Mouse (Mus musculus): ENCODE measurements at regions not wholly inside any gene's neighbourhood (a gene's known extent, or its start where the extent isn't known, plus 50 kb on each side); places are given as distances from the start of the nearest gene placed in this dataset.

GRCm38 (mm10) chr9:116321908-116322307, 146.7 kb upstream of the Tgfbr2 start:
- Histone ChIP-seq H3K27ac (ENCODE audit: insufficient read depth, low read depth) (no peak overlapping the region), H3K4me1 (ENCODE audit: control insufficient read depth in 1 of 2, insufficient read depth in 2 of 2) (peaks cover 42 to 88% of the 10 kb centered on the region in 2 experiments), H3K4me2 (ENCODE audit: insufficient read depth, low read depth, poor library complexity, severe bottlenecking) (no peak overlapping the region), H3K36me3 (replicated peaks in 1 of 2; ENCODE audit: control insufficient read depth in 1 of 2, insufficient read depth in 1 of 2, low read length in 1 of 2) (no peaks in the 10 kb centered on the region), H3K79me2 (replicated peaks; ENCODE audit: control insufficient read depth, extremely low read depth, insufficient read depth, poor library complexity, severe bottlenecking) (no peaks in the 10 kb centered on the region), H3K9ac (ENCODE audit: insufficient read depth, low read depth) (no peak overlapping the region), H3K4me3 (replicated peaks in 1 of 3; ENCODE audit: low read depth in 2 of 3, low read length in 2 of 3, poor library complexity in 1 of 3) (no peak overlapping the region), H3K27me3 (replicated peaks) (no peaks in the 10 kb centered on the region), H3K9me3 (replicated peaks; ENCODE audit: low read length) (no peaks in the 10 kb centered on the region)
- in situ Hi-C loops (cut with MboI; ENCODE audit: low pct_ligation_motif_present, low pct_unique_long_range_greater_than_20kb, low sequenced_read_pairs) (loop anchor here (10.0 kb wide), 2 partner anchors 107 to 237 kb away; no protein-coding TSS in a partner anchor), dilution Hi-C loops (cut with MboI; ENCODE audit: extremely low pct_ligation_motif_present, extremely low pct_unique_long_range_greater_than_20kb, low sequenced_read_pairs) (no loop called here)
- DNase-seq (ENCODE audit: extremely low read depth), result no peak
- TF ChIP-seq EP300 (IDR thresholded peaks at IDR 0.05; ENCODE audit: low read length) (peak; percentile 15; the same call in 1 of the 2 replicates), BHLHE40 (IDR thresholded peaks at IDR 0.05; ENCODE audit: low read depth, low read length) (peak; percentile 58), IRF4 (IDR thresholded peaks at IDR 0.05; ENCODE audit: low read depth, low read length) (no peak)

- Histone ChIP-seq H3K4me1 (ENCODE audit: control insufficient read depth in 1 of 2, insufficient read depth in 2 of 2) (peaks cover 28 to 63% of the 10 kb centered on the region in 2 experiments), H3K27ac (ENCODE audit: insufficient read depth, low read depth) (peak overlapping the region; percentile 61)
- TF ChIP-seq CHD1 (IDR thresholded peaks at IDR 0.05; ENCODE audit: low read depth, low read length) (no peak), HCFC1 (IDR thresholded peaks at IDR 0.05; ENCODE audit: low read depth, low read length) (no peak; the same call in 1 of the 2 replicates), USF1 (IDR thresholded peaks at IDR 0.05; ENCODE audit: low read depth, low read length) (no peak), E2F4 (IDR thresholded peaks at IDR 0.05; ENCODE audit: insufficient replicate concordance, low read depth, low read length) (no peak), RAD21 (IDR thresholded peaks at IDR 0.05; ENCODE audit: low read depth, low read length) (peak; percentile 6), SIN3A (IDR thresholded peaks at IDR 0.05; ENCODE audit: low read length) (peak; percentile 76; the same call in 1 of the 2 replicates), MEF2A (IDR thresholded peaks at IDR 0.05; ENCODE audit: borderline replicate concordance, low read depth, low read length) (peak; percentile 70; the same call in 1 of the 2 replicates), TCF12 (IDR thresholded peaks at IDR 0.05; ENCODE audit: low read depth, low read length) (peak; percentile 97), POLR2AphosphoS2 (IDR thresholded peaks at IDR 0.05; ENCODE audit: low read depth, low read length) (no peak), MAFK (IDR thresholded peaks at IDR 0.05; ENCODE audit: insufficient replicate concordance, low read length) (peak; percentile 95), MXI1 (IDR thresholded peaks at IDR 0.05; ENCODE audit: low read depth, low read length) (peak; percentile 95), CTCF (conservative IDR thresholded peaks at IDR 0.05 in 1 of 2, IDR thresholded peaks at IDR 0.05 in 1 of 2; ENCODE audit: low read depth in 2 of 2, low read length in 2 of 2) (no peak), NRF1 (IDR thresholded peaks at IDR 0.05; ENCODE audit: low read depth, low read length) (no peak), BHLHE40 (IDR thresholded peaks at IDR 0.05; ENCODE audit: low read depth, low read length) (peak; percentile 76), MAX (IDR thresholded peaks at IDR 0.05; ENCODE audit: low read length) (peak; percentile 44; the same call in 1 of the 2 replicates), CHD2 (IDR thresholded peaks at IDR 0.05; ENCODE audit: low read length) (no peak), MAZ (IDR thresholded peaks at IDR 0.05; ENCODE audit: low read depth, low read length) (no peak), UBTF (IDR thresholded peaks at IDR 0.05; ENCODE audit: low read depth, low read length) (no peak), ZMIZ1 (IDR thresholded peaks at IDR 0.05; ENCODE audit: low read depth, low read length) (no peak), RCOR1 (conservative IDR thresholded peaks at IDR 0.05; ENCODE audit: low read depth, low read length) (0 out of 2 replicates have a peak, but pooled peaks have one; percentile 54), IRF4 (IDR thresholded peaks at IDR 0.05; ENCODE audit: low read depth, low read length) (peak; percentile 62; the same call in 1 of the 2 replicates), ZC3H11A (IDR thresholded peaks at IDR 0.05; ENCODE audit: low read depth, low read length) (no peak), MYC (IDR thresholded peaks at IDR 0.05; ENCODE audit: low read depth, low read length) (peak; percentile 47; the same call in 1 of the 2 replicates), ZNF384 (IDR thresholded peaks at IDR 0.05; ENCODE audit: low read depth, low read length) (no peak), GABPA (IDR thresholded peaks at IDR 0.05; ENCODE audit: insufficient replicate concordance, low read depth, low read length) (no peak), ELF1 (IDR thresholded peaks at IDR 0.05; ENCODE audit: low read depth, low read length) (peak; percentile 56; the same call in 1 of the 2 replicates), ZKSCAN1 (IDR thresholded peaks at IDR 0.05; ENCODE audit: borderline replicate concordance, low read depth, low read length) (no peak), PAX5 (IDR thresholded peaks at IDR 0.05; ENCODE audit: low read length) (no peak), TBP (conservative IDR thresholded peaks at IDR 0.05; ENCODE audit: low read depth, low read length) (peak; percentile 34; the same call in 1 of the 2 replicates), SMC3 (IDR thresholded peaks at IDR 0.05; ENCODE audit: low read depth, low read length) (no peak), USF2 (conservative IDR thresholded peaks at IDR 0.05; ENCODE audit: low read depth, low read length) (no peak), JUN (IDR thresholded peaks at IDR 0.05; ENCODE audit: insufficient read depth, low read depth, low read length) (peak; percentile 62; the same call in 1 of the 2 replicates)
Observed at GRCm38 (mm10) chr9:116319421-116319820, 144.3 kb upstream of the Tgfbr2 start.

More at GRCm38 (mm10) chr9:116319421-116319820, 144.3 kb upstream of the Tgfbr2 start:
- H3K4me2 ChIP-seq (ENCODE audit: insufficient read depth, low read depth, poor library complexity, severe bottlenecking), result no peak overlapping the region
- no peak overlapping the region for H3K9ac ChIP-seq (ENCODE audit: insufficient read depth, low read depth)
- H3K9me3 ChIP-seq (replicated peaks; ENCODE audit: low read length), result no peaks in the 10 kb centered on the region
- H3K27me3 ChIP-seq (replicated peaks), result no peaks in the 10 kb centered on the region
- in situ Hi-C loops (cut with MboI; ENCODE audit: low pct_ligation_motif_present, low pct_unique_long_range_greater_than_20kb, low sequenced_read_pairs), result no loop called here
- H3K36me3 ChIP-seq (replicated peaks in 1 of 2; ENCODE audit: control insufficient read depth in 1 of 2, insufficient read depth in 1 of 2, low read length in 1 of 2), result no peaks in the 10 kb centered on the region
- DNase-seq (ENCODE audit: extremely low read depth), result peak; percentile 98
- dilution Hi-C loops (cut with MboI; ENCODE audit: extremely low pct_ligation_motif_present, extremely low pct_unique_long_range_greater_than_20kb, low sequenced_read_pairs), result no loop called here
- no peaks in the 10 kb centered on the region for H3K79me2 ChIP-seq (replicated peaks; ENCODE audit: control insufficient read depth, extremely low read depth, insufficient read depth, poor library complexity, severe bottlenecking)
- no peak overlapping the region for H3K4me3 ChIP-seq (replicated peaks in 1 of 3; ENCODE audit: low read depth in 2 of 3, low read length in 2 of 3, poor library complexity in 1 of 3)
